Mouse (Mus musculus) adrenal gland, adult 8-10 months (tissue): ENCODE measurements around the gene Fam169b. TPM values are rescaled to one million over a fixed set of nuclear protein-coding genes. Genes with fewer than 3 reads are reported as not detected.
"Not testable (repeated sequence)": the region's sequence is repeated elsewhere in the genome, so short reads cannot be mapped to it uniquely, and the experiment has no call there.

Experiments
- DNase-seq: peaks from one replicate; pipeline ENCODE4 v3.0.0; 2022
- total RNA-seq, 4 experiments: library from RNA; stranded (reverse); gene quantifications; 2 replicates each; pipeline ENCODE4 v1.2.4; 2022

The Fam169b gene
- total RNA-seq, 4 experiments from 2014 or later = 0.12 to 0.17 (median 0.15) TPM

- DNase-seq = no peak
Measured at GRCm38 (mm10) chr7:68264531-68264930, 9.1 kb upstream of the Fam169b start.

- no peak for DNase-seq
Measured at GRCm38 (mm10) chr7:68265391-68265790, 8.2 kb upstream of the Fam169b start.

GRCm38 (mm10) chr7:68266691-68267090, 6.9 kb upstream of the Fam169b start:
- no peak for DNase-seq

- no peak for DNase-seq
Measured at GRCm38 (mm10) chr7:68270551-68270950, 3.1 kb upstream of the Fam169b start.

GRCm38 (mm10) chr7:68271816-68272215, 1.8 kb upstream of the Fam169b start:
- no peak for DNase-seq

GRCm38 (mm10) chr7:68272607-68273006, 1.0 kb upstream of the Fam169b start:
- no peak for DNase-seq

- DNase-seq = no peak
Measured at GRCm38 (mm10) chr7:68274218-68274617, 579 bp downstream of the Fam169b start.

GRCm38 (mm10) chr7:68274951-68275350, 1.3 kb downstream of the Fam169b start:
- no peak for DNase-seq

- not testable (repeated sequence) for DNase-seq
Measured at GRCm38 (mm10) chr7:68275445-68275837, 1.8 kb downstream of the Fam169b start.

- no peak for DNase-seq
Measured at GRCm38 (mm10) chr7:68275838-68276731, 2.4 kb downstream of the Fam169b start.

GRCm38 (mm10) chr7:68277054-68277896, 3.6 kb downstream of the Fam169b start:
- DNase-seq = no peak

GRCm38 (mm10) chr7:68277897-68278270, 4.2 kb downstream of the Fam169b start:
- DNase-seq = no peak

- DNase-seq = no peak
Measured at GRCm38 (mm10) chr7:68278385-68278784, 4.7 kb downstream of the Fam169b start.

GRCm38 (mm10) chr7:68278908-68279307, 5.3 kb downstream of the Fam169b start:
- no peak for DNase-seq

- DNase-seq = no peak
Measured at GRCm38 (mm10) chr7:68279481-68279880, 5.8 kb downstream of the Fam169b start.

GRCm38 (mm10) chr7:68280352-68280869, 6.8 kb downstream of the Fam169b start:
- DNase-seq = no peak

- DNase-seq = no peak
Measured at GRCm38 (mm10) chr7:68281341-68281740, 7.7 kb downstream of the Fam169b start.

- DNase-seq = no peak
Measured at GRCm38 (mm10) chr7:68282304-68283132, 8.9 kb downstream of the Fam169b start.

GRCm38 (mm10) chr7:68283133-68283520, 9.5 kb downstream of the Fam169b start:
- not testable (repeated sequence) for DNase-seq

GRCm38 (mm10) chr7:68283776-68284175, 10.1 kb downstream of the Fam169b start:
- DNase-seq = no peak

GRCm38 (mm10) chr7:68285851-68286298, 12.2 kb downstream of the Fam169b start:
- DNase-seq = no peak
